Mouse (Mus musculus) neural tube, embryonic 11.5 days (tissue): ENCODE measurements at regions not wholly inside any gene's neighbourhood (a gene's known extent, or its start where the extent isn't known, plus 50 kb on each side); places are given as distances from the start of the nearest gene placed in this dataset.

Experiments
- ATAC-seq: fragments of 200-750 bp; cut with Nextera tagmentation; 2 replicates; pipeline ENCODE4 v1.8.0; 2017; ENCODE audit warnings: moderate number of reproducible peaks, mild to moderate bottlenecking, moderate TSS enrichment, moderate library complexity; ENCODE audit not compliant: insufficient read depth, low FRiP score, low TSS enrichment
- DNase-seq: peaks from one replicate; pipeline ENCODE4 v3.0.0-alpha.2; 2015; ENCODE audit warnings: low spot score
- H3K27ac ChIP-seq: fragments of 300-500 bp; sonication (generic); 2 replicates; pipeline ENCODE4 v1.5.1; 2014; ENCODE audit warnings: low read depth, mild to moderate bottlenecking, low read length
- H3K27me3 ChIP-seq: fragments of 300-500 bp; sonication (generic); 2 replicates; pipeline ENCODE4 v1.6.1; 2014; ENCODE audit warnings: mild to moderate bottlenecking, low read length, mixed read lengths; ENCODE audit not compliant: control insufficient read depth, insufficient read depth
- H3K36me3 ChIP-seq: fragments of 300-500 bp; sonication (generic); 2 replicates; pipeline ENCODE4 v1.6.1; 2014; ENCODE audit warnings: mild to moderate bottlenecking, low read length, moderate library complexity, mixed read lengths; ENCODE audit not compliant: control insufficient read depth, insufficient read depth
- H3K4me1 ChIP-seq: fragments of 300-500 bp; sonication (generic); 2 replicates; pipeline ENCODE4 v1.6.1; 2014; ENCODE audit warnings: low read length, mixed read lengths; ENCODE audit not compliant: control insufficient read depth, insufficient read depth
- H3K4me2 ChIP-seq: fragments of 300-500 bp; sonication (generic); 2 replicates; pipeline ENCODE4 v1.6.1; 2014; ENCODE audit warnings: low read depth, mild to moderate bottlenecking, moderate library complexity
- H3K4me3 ChIP-seq: fragments of 300-500 bp; sonication (generic); 2 replicates; pipeline ENCODE4 v1.5.1; 2014; ENCODE audit warnings: low read depth, low read length
- H3K9ac ChIP-seq: fragments of 300-500 bp; sonication (generic); 2 replicates; pipeline ENCODE4 v1.6.1; 2014; ENCODE audit warnings: mild to moderate bottlenecking, low read length
- H3K9me3 ChIP-seq: fragments of 300-500 bp; sonication (generic); 2 replicates; pipeline ENCODE4 v1.6.1; 2016; ENCODE audit warnings: low read length; ENCODE audit not compliant: control insufficient read depth
- WGBS: fragments of 180-500 bp; shearing (Covaris S2); extraction: QIAGEN DNeasy Blood & Tissue Kit; methylation state at CpG from one replicate; pipeline ENCODE4 v1.1.7; 2014; 5-methylcytosine and 5-hydroxymethylcytosine counted together

GRCm38 (mm10) chr2:78048030-78048705, 102.0 kb upstream of the Cwc22 start:
- H3K9ac ChIP-seq: no peak overlapping the region
- DNase-seq: peak; percentile 35
- WGBS: 48% methylated on average over 11 of the region's 11 CpGs

DNA sequence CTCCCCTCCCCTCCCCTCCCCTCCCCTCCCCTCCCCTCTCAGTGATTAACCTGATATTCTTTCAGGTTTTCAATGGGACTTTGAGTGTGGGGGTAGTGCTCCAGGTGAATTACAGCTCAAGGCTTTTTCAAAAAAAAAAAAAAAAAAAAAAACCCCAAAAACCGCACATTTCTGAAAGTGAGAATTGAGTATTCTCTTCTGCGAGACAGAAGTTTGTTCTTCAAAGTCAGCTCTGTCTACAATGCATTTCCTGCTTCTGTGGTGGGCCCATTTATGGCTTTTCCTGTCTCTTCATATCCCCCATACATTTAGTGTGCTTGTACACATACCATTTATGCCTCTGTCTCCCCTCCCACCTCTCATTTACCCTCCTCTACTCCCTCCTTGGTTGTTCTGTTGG, 81.1 kb upstream of the Cwc22 start:
- Histone ChIP-seq H3K4me1 (no peaks in the 10 kb centered on the region), H3K9ac (no peak overlapping the region), H3K27me3 (no peaks in the 10 kb centered on the region), H3K9me3 (no peaks in the 10 kb centered on the region), H3K4me2 (no peak overlapping the region), H3K4me3 (no peak overlapping the region), H3K27ac (no peak overlapping the region), H3K36me3 (no peaks in the 10 kb centered on the region)
- 91% methylated on average over 2 of the region's 2 CpGs for WGBS
- ATAC-seq: no peak
- no peak for DNase-seq

More at GRCm38 (mm10) chr2:78048030-78048705, 102.0 kb upstream of the Cwc22 start:
- Histone ChIP-seq H3K9me3 (no peaks in the 10 kb centered on the region), H3K4me3 (no peak overlapping the region), H3K4me2 (no peak overlapping the region; the same call in 1 of the 2 replicates), H3K27me3 (no peaks in the 10 kb centered on the region), H3K27ac (no peak overlapping the region), H3K4me1 (no peaks in the 10 kb centered on the region), H3K36me3 (no peaks in the 10 kb centered on the region)
- peak; percentile 24; the same call in 1 of the 2 replicates for ATAC-seq

DNA sequence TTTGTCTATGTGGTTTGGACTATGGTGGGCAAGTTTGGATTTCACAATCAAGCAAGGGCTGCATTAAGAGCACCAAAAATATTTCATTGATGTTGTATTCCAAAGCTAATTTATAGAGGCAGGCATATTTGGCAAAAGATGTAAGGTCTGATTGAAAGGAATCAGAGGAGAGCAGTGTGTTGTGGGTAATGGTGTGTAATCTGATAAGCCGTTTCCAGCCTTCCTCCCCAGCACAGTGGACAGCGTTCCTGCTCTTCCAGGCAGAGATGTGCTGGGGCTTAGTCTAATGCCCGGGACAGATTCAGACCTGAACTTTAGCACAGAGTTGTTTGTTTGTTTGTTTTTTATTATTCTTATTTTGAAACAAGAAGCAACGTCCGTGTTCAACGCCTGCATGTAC, 80.6 kb upstream of the Cwc22 start:
- DNase-seq (no peak), ATAC-seq (no peak)
- Histone ChIP-seq H3K9ac (no peak overlapping the region), H3K4me3 (no peak overlapping the region), H3K4me1 (no peaks in the 10 kb centered on the region), H3K36me3 (no peaks in the 10 kb centered on the region), H3K27me3 (no peaks in the 10 kb centered on the region), H3K27ac (no peak overlapping the region), H3K9me3 (no peaks in the 10 kb centered on the region), H3K4me2 (no peak overlapping the region)
- WGBS: 62% methylated on average over 6 of the region's 6 CpGs

GRCm38 (mm10) chr2:78025651-78026435, 79.7 kb upstream of the Cwc22 start:
- no peaks in the 10 kb centered on the region for H3K36me3 ChIP-seq
- H3K4me1 ChIP-seq: no peaks in the 10 kb centered on the region
- no peak overlapping the region for H3K4me2 ChIP-seq
- H3K27ac ChIP-seq: no peak overlapping the region
- WGBS: 67% methylated on average over 16 of the region's 16 CpGs
- ATAC-seq (no peak), DNase-seq (no peak)
- H3K9me3 ChIP-seq: no peaks in the 10 kb centered on the region
- no peaks in the 10 kb centered on the region for H3K27me3 ChIP-seq
- H3K4me3 ChIP-seq: no peak overlapping the region
- no peak overlapping the region for H3K9ac ChIP-seq

- DNase-seq: no peak
- WGBS: 88% methylated on average over 1 of the region's 1 CpGs
- Histone ChIP-seq H3K4me1 (no peaks in the 10 kb centered on the region), H3K36me3 (no peaks in the 10 kb centered on the region), H3K4me3 (no peak overlapping the region), H3K9ac (no peak overlapping the region), H3K27ac (no peak overlapping the region), H3K4me2 (no peak overlapping the region), H3K9me3 (no peaks in the 10 kb centered on the region), H3K27me3 (no peaks in the 10 kb centered on the region)
- no peak for ATAC-seq
Measured at GRCm38 (mm10) chr2:78024981-78025565, 78.9 kb upstream of the Cwc22 start.

DNA sequence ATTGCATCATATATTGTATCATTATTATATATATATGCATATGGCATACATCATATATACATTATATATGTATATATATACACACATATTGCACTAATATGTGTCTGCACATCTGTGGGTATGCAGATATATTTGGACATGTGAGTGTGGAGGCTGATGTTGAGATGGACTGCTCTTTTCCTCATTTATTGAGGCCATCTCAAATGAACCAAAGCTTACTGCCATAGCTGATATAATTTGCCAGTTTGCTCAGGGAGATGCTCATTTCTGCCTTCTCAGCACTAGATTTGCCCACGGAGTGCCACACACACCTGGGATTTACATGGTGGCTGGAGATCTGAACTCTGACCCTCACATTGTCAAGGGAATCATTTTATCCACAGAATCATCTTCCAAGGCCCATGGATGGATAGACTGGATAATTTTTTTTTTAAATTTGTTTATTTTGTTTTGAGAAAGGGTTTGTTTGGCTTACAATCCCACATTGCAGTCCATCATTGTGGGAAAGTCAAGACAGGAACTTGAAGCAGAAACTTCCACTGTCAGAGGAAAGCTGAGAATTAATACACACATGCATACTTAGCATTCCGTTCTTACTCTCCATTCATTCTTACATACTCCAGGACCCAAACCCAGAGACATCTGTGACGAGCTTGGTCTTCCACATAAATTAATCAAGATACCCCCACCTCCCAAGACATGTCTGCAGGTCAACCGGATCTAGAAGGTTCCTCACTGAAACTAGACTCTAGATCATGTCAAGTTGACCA, 77.9 kb upstream of the Cwc22 start:
- Histone ChIP-seq H3K4me3 (no peak overlapping the region), H3K4me1 (no peaks in the 10 kb centered on the region), H3K4me2 (no peak overlapping the region), H3K27me3 (no peaks in the 10 kb centered on the region), H3K36me3 (no peaks in the 10 kb centered on the region), H3K27ac (no peak overlapping the region), H3K9me3 (no peaks in the 10 kb centered on the region), H3K9ac (no peak overlapping the region)
- 70% methylated on average over 4 of the region's 4 CpGs for WGBS
- ATAC-seq (no peak), DNase-seq (no peak)

DNA sequence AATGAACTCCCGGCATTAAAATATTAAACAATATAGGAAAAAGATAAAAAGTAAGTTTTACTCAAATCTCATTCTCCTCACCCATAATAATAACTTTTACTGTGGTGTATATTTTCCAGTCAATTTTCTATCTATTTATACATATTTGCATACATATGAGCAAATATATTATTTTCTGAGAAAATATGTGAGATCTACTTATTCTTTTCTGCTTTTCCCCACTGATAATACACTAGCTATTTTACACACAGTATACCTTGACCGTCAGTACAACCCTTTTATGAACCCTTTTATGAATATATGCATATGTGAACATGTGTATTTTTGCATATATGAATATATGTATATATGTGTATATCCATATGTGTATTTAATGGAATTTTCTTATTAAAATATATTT, 77.2 kb upstream of the Cwc22 start:
- WGBS: 89% methylated on average over 2 of the region's 2 CpGs
- DNase-seq: no peak

GRCm38 (mm10) chr2:78022756-78023155, 76.6 kb upstream of the Cwc22 start:
- Histone ChIP-seq H3K4me3 (no peak overlapping the region), H3K36me3 (no peaks in the 10 kb centered on the region), H3K4me2 (no peak overlapping the region), H3K27ac (no peak overlapping the region), H3K9me3 (no peaks in the 10 kb centered on the region), H3K27me3 (no peaks in the 10 kb centered on the region), H3K9ac (no peak overlapping the region), H3K4me1 (no peaks in the 10 kb centered on the region)
- ATAC-seq (no peak), DNase-seq (no peak)
- WGBS: 80% methylated on average over 4 of the region's 4 CpGs

More for the DNA sequence above, 77.2 kb upstream of the Cwc22 start:
- Histone ChIP-seq H3K36me3 (no peaks in the 10 kb centered on the region), H3K4me1 (no peaks in the 10 kb centered on the region), H3K4me3 (no peak overlapping the region), H3K27ac (no peak overlapping the region), H3K4me2 (no peak overlapping the region), H3K9me3 (no peaks in the 10 kb centered on the region), H3K9ac (no peak overlapping the region), H3K27me3 (no peaks in the 10 kb centered on the region)
- ATAC-seq: no peak
